Mouse (Mus musculus) heart, adult 2 months (tissue): ENCODE data around the gene Kif17. TPM values are rescaled to one million over a fixed set of nuclear protein-coding genes. Genes with fewer than 3 reads are reported as not detected.

Experiments
- DNase-seq, 2 experiments: peaks; one replicate each; pipeline ENCODE4 v3.0.0; 2021
- H3K27ac ChIP-seq: fragments of 200-600 bp; 2 replicates; pipeline ENCODE4 v1.8.1; 2022
- H3K27me3 ChIP-seq: fragments of 200-500 bp; 2 replicates; pipeline ENCODE4 v1.6.1; 2012; ENCODE audit warnings: mild to moderate bottlenecking, low read length, inconsistent platforms, mixed read lengths; ENCODE audit not compliant: control insufficient read depth, insufficient read depth
- H3K36me3 ChIP-seq: fragments of 200-500 bp; 2 replicates; pipeline ENCODE4 v1.6.1; 2012; ENCODE audit warnings: low read length, inconsistent platforms; ENCODE audit not compliant: control insufficient read depth, insufficient read depth
- H3K4me1 ChIP-seq: fragments of 200-500 bp; 2 replicates; pipeline ENCODE4 v1.6.1; 2011; ENCODE audit warnings: low read length; ENCODE audit not compliant: control insufficient read depth, insufficient read depth
- H3K4me3 ChIP-seq: fragments of 200-600 bp; 2 replicates; pipeline ENCODE4 v1.8.1; 2022
- H3K79me2 ChIP-seq: fragments of 200-500 bp; replicated peaks from 2 replicates; pipeline ENCODE4 v1.6.1; 2012; ENCODE audit warnings: mild to moderate bottlenecking, inconsistent platforms, low read length, moderate library complexity, mixed read lengths; ENCODE audit not compliant: control insufficient read depth, insufficient read depth
- H3K9ac ChIP-seq: fragments of 200-500 bp; 2 replicates; pipeline ENCODE4 v1.6.1; 2012; ENCODE audit warnings: low read depth, mild to moderate bottlenecking, control low read depth, inconsistent platforms, low read length, mixed read lengths
- CTCF ChIP-seq: fragments of 200-600 bp; IDR thresholded peaks from 2 replicates; pipeline ENCODE4 v1.8.1; 2022; ENCODE audit warnings: antibody characterized with exemption, mild to moderate bottlenecking, moderate library complexity
- EP300 ChIP-seq: fragments of 200-500 bp; IDR thresholded peaks from 2 replicates; pipeline ENCODE4 v1.6.1; 2011; ENCODE audit warnings: low read depth, low read length, control low read depth; ENCODE audit not compliant: insufficient read depth
- POLR2A ChIP-seq: fragments of 200-500 bp; IDR thresholded peaks from 2 replicates; pipeline ENCODE4 v1.6.1; 2011; ENCODE audit warnings: mild to moderate bottlenecking, low read depth, low read length, control low read depth; ENCODE audit not compliant: insufficient read depth
- WGBS: fragments of 180-500 bp; shearing (Covaris S2); methylation state at CpG from one replicate; pipeline ENCODE4 v1.1.7; 2018; 5-methylcytosine and 5-hydroxymethylcytosine counted together
- intact Hi-C: fragments of 180-260 bp; cut with DNase I; formaldehyde crosslinking; loops from one replicate; pipeline ENCODE4 v1.15.1; 2025
- polyA plus RNA-seq: library from polyadenylated mRNA; depleted of rRNA; stranded (reverse); fragments of >200 nt; gene quantifications from 2 replicates; pipeline ENCODE4 v1.2.3, GENCODE M21; 2012
- total RNA-seq, 2 experiments: library from RNA; stranded (reverse); gene quantifications; 2 replicates each; pipeline ENCODE4 v1.2.3; 2021

Gene Kif17
- total and polyA plus RNA-seq, 3 experiments = 0.18 to 0.55 TPM; not detected in 1

DNA sequence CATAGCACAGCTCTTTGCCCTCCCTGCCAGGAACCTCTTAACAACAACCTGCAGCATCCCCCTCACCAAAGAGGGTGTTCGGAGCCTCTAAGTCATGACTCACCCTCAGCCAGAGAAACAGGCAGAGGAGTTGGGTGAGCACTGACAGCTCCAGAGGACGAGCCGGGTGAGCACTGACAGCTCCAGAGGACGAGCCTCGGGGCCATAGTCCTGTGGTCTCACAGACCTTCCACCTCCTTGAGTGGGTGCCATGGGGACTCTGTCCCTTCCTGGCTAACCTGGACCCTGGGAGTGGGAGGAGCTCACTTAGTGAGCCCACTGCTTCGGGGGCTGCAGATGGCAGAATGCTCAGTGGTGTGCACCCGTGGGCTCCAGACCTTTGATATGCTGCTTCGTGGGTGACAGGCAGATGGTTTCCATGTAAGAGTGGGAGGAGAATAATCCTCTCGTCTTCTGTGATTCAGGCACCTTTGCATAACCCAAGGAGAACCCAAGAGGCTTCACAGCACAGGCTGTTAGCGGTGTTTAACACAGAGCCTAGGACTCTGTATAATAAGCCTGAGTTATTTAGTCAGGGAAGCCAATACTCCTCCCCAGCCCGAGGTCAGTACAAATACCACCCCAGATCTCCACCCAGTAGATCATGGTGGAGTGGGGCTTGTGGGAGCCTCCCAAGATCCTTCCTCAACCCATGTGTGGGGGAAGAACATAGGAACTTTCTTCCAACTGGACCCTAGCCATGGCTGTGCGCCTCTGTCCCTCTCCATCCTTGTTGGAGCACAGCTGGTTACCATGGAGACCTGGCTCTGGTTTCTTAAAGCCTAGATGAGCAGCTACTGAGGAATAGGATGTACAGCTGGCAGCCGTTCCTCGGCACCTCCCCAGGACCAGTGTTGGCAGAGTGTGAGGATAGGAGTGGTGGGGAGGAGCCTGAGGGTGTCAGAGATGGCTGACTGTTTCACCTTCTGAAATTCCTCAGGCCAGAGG is 22.1 kb downstream of the Kif17 start:
- 42% methylated on average over 14 of the region's 14 CpGs for WGBS
- Histone ChIP-seq H3K27me3 (no peaks in the 10 kb centered on the region), H3K9ac (no peak overlapping the region), H3K4me1 (no peaks in the 10 kb centered on the region), H3K27ac (no peak overlapping the region), H3K4me3 (no peak overlapping the region), H3K79me2 (no peaks in the 10 kb centered on the region), H3K36me3 (no peaks in the 10 kb centered on the region)
- peak in 1 of 2 experiments; percentile 29 for DNase-seq
- intact Hi-C loops = no loop called here
- TF ChIP-seq EP300 (no peak), CTCF (no peak), POLR2A (no peak)

DNA sequence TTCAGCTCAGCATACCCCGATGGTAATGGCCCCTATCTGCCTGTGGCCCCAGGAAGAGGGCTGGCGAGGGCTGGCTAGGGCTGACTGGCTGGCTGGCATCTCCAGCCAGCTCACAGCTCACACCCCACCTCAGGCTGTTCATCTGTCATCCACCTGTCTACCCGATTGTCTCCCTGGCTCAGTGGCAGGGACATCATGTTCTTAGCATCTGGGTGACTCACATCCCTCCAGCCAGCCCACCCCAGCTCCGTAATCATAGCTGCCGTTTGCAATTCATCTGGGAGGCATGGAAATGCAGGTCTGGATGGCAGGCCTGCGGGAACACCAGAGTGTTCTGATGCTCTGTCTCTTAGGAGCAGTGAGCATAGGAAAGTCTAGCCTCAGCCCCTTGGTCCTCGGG is 28.1 kb downstream of the Kif17 start:
- Histone ChIP-seq H3K4me3 (no peak overlapping the region), H3K27ac (no peak overlapping the region), H3K36me3 (no peaks in the 10 kb centered on the region), H3K79me2 (no peaks in the 10 kb centered on the region), H3K9ac (no peak overlapping the region), H3K4me1 (no peaks in the 10 kb centered on the region), H3K27me3 (no peaks in the 10 kb centered on the region)
- intact Hi-C loops = no loop called here
- no peak for DNase-seq
- no peak for TF ChIP-seq CTCF
- no peak for TF ChIP-seq POLR2A
- no peak for TF ChIP-seq EP300
- 60% methylated on average over 7 of the region's 7 CpGs for WGBS

DNA sequence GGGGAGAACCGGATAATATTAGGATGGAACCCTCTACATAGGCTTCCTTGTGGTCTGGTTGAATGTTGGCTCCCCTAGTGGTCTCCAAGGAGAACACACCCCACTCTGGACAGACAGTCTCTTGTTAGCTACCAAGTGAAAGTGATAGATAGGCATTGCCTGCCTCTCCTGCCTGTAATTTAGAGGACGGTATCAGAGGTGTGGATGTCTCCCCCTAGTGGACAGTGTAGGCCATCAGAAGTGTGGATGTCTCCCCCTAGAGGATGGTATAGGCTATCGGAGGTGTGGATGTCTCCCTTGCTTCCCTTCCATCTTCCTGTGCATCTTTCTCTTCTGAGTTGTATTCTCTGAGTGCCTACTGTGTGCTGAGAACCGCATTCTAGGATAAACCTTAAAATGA is 32.6 kb downstream of the Kif17 start:
- H3K27ac ChIP-seq = no peak overlapping the region
- H3K36me3 ChIP-seq = no peaks in the 10 kb centered on the region
- no peak overlapping the region for H3K9ac ChIP-seq
- 25% methylated on average over 4 of the region's 4 CpGs for WGBS
- H3K79me2 ChIP-seq = no peaks in the 10 kb centered on the region
- intact Hi-C loops = no loop called here
- H3K4me3 ChIP-seq = no peak overlapping the region
- TF ChIP-seq EP300 (0 out of 2 replicates have a peak, but pooled peaks have one; percentile 65), CTCF (peak; percentile 90), POLR2A (no peak)
- no peaks in the 10 kb centered on the region for H3K4me1 ChIP-seq
- no peaks in the 10 kb centered on the region for H3K27me3 ChIP-seq
- peak in 1 of 2 experiments; percentile 34 for DNase-seq

DNA sequence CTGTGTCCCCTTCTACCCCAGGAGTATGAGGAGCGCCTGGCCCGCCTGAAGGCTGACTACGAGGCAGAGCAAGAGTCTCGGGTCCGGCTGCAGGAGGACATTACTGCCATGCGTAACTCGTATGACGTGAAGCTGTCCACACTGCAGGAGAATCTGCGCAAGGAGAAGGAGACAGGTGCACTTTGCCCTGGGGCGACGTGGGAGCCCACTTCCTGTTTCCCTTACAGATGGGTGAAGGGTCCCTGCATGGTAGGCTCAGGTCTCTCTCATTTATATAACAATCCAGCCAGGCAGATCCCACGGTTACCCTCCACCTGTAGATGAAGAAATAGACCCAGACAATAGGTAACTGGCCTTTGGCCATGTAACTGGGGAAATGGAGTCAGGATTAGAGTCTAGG is 36.2 kb downstream of the Kif17 start:
- H3K79me2 ChIP-seq = no peaks in the 10 kb centered on the region
- WGBS = 77% methylated on average over 12 of the region's 12 CpGs
- no peak overlapping the region for H3K27ac ChIP-seq
- intact Hi-C loops = no loop called here
- H3K27me3 ChIP-seq = no peaks in the 10 kb centered on the region
- no peak for TF ChIP-seq CTCF
- H3K4me1 ChIP-seq = no peaks in the 10 kb centered on the region
- H3K4me3 ChIP-seq = no peak overlapping the region
- no peaks in the 10 kb centered on the region for H3K36me3 ChIP-seq
- DNase-seq = no peak
- no peak overlapping the region for H3K9ac ChIP-seq

DNA sequence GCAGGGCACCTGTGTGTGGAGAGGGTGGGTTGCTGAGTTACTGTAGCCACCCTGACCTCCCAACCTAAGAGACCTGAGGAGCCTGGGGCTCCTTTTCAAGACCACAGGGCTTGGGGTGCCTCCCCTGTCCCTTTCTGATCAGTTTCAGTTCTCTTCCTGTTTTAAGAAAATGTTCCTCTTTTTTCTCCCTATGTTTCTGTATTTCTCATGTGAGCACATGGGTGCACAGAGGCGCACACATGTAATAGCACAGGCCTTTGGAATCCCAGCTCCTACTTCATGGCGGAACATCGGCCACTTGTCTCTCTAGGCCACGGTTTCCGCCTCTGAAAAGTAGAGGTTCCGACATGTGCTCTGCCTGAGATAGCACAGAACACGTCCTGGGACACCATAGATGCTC is 38.5 kb downstream of the Kif17 start:
- no peak overlapping the region for H3K4me3 ChIP-seq
- H3K79me2 ChIP-seq = no peaks in the 10 kb centered on the region
- H3K9ac ChIP-seq = no peak overlapping the region
- intact Hi-C loops = no loop called here
- WGBS = 74% methylated on average over 7 of the region's 7 CpGs
- TF ChIP-seq CTCF (no peak), EP300 (no peak)
- H3K36me3 ChIP-seq = no peaks in the 10 kb centered on the region
- no peak overlapping the region for H3K27ac ChIP-seq
- H3K27me3 ChIP-seq = no peaks in the 10 kb centered on the region
- DNase-seq = no peak
- H3K4me1 ChIP-seq = no peaks in the 10 kb centered on the region

DNA sequence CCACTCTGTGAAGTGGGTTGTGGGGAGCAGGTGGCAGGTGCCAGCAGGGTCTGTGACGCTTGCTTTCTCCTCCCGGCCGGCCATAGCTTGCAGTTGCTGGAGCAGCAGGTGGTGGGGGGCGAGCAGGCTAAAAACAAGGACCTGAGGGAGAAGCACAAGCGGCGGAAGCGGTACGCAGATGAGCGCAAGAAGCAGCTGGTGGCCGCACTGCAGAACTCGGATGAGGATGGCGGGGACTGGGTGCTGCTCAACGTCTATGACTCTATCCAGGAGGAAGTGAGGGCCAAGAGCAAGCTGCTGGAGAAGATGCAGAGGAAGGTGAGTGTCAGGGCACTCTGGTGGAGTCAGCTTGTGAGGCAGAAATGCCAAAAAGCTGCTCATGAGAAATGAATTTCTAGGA is 41.8 kb downstream of the Kif17 start:
- intact Hi-C loops = no loop called here
- DNase-seq = no peak
- H3K36me3 ChIP-seq = no peaks in the 10 kb centered on the region
- WGBS = 78% methylated on average over 13 of the region's 13 CpGs
- no peak overlapping the region for H3K9ac ChIP-seq
- no peaks in the 10 kb centered on the region for H3K4me1 ChIP-seq
- no peaks in the 10 kb centered on the region for H3K79me2 ChIP-seq
- no peak overlapping the region for H3K4me3 ChIP-seq
- no peak overlapping the region for H3K27ac ChIP-seq
- no peak for TF ChIP-seq EP300
- no peak for TF ChIP-seq POLR2A
- TF ChIP-seq CTCF = no peak
- no peaks in the 10 kb centered on the region for H3K27me3 ChIP-seq
